Mouse (Mus musculus): ENCODE data around the gene Fbxo21. TPM values are rescaled to one million over a fixed set of nuclear protein-coding genes. Genes with fewer than 3 reads are reported as not detected.
A peak's percentile ranks its signal among the peaks of the same experiment; 100 is the strongest.

The Fbxo21 gene
- total and polyA plus RNA-seq, 3 experiments, result 33.6 to 37.8 (median 34.1) TPM

GRCm38 (mm10) chr5:118029420-118029819, 52.9 kb downstream of the Fbxo21 start:
- Histone ChIP-seq H3K36me3 (ENCODE audit: control insufficient read depth, insufficient read depth, low read length) (no peaks in the 10 kb centered on the region), H3K4me3 (peak overlapping the region; percentile 60; the same call in 1 of the 2 replicates), H3K9ac (ENCODE audit: low read depth, low read length) (no peak overlapping the region; the same call in 1 of the 2 replicates), H3K4me1 (ENCODE audit: control insufficient read depth, insufficient read depth, low read length) (peaks cover 4% of the 10 kb centered on the region), H3K79me2 (replicated peaks; ENCODE audit: control insufficient read depth, insufficient read depth, low read length) (no peaks in the 10 kb centered on the region), H3K27ac (no peak overlapping the region), H3K27me3 (ENCODE audit: control insufficient read depth, insufficient read depth, low read length) (peaks cover 12% of the 10 kb centered on the region)
- no peak for TF ChIP-seq CTCF (IDR thresholded peaks at IDR 0.05)
- no peak for TF ChIP-seq POLR2A (IDR thresholded peaks at IDR 0.05; ENCODE audit: insufficient read depth, low read depth, low read length)
- TF ChIP-seq EP300 (IDR thresholded peaks at IDR 0.05; ENCODE audit: insufficient read depth, low read depth, low read length), result no peak
- DNase-seq, result no peak
- intact Hi-C loops (cut with DNase I), result loop anchor here (5.0 kb wide), 1 partner anchor 38 kb away; no protein-coding TSS in a partner anchor
- 8% methylated on average over 10 of the region's 10 CpGs for WGBS

GRCm38 (mm10) chr5:118030022-118030675, 53.6 kb downstream of the Fbxo21 start:
- no peak overlapping the region for H3K4me3 ChIP-seq
- no peaks in the 10 kb centered on the region for H3K79me2 ChIP-seq (replicated peaks; ENCODE audit: control insufficient read depth, insufficient read depth, low read length)
- H3K27me3 ChIP-seq (ENCODE audit: control insufficient read depth, insufficient read depth, low read length), result peaks cover 12% of the 10 kb centered on the region
- H3K9ac ChIP-seq (ENCODE audit: low read depth, low read length), result no peak overlapping the region
- no peak for DNase-seq
- H3K4me1 ChIP-seq (ENCODE audit: control insufficient read depth, insufficient read depth, low read length), result peaks cover 4% of the 10 kb centered on the region
- no peak for TF ChIP-seq POLR2A (IDR thresholded peaks at IDR 0.05; ENCODE audit: insufficient read depth, low read depth, low read length)
- no peak for TF ChIP-seq CTCF (IDR thresholded peaks at IDR 0.05)
- TF ChIP-seq EP300 (IDR thresholded peaks at IDR 0.05; ENCODE audit: insufficient read depth, low read depth, low read length), result no peak
- WGBS, result 86% methylated on average over 9 of the region's 9 CpGs
- intact Hi-C loops (cut with DNase I), result no loop called here
- no peak overlapping the region for H3K27ac ChIP-seq
- no peaks in the 10 kb centered on the region for H3K36me3 ChIP-seq (ENCODE audit: control insufficient read depth, insufficient read depth, low read length)

GRCm38 (mm10) chr5:118031059-118031458, 54.5 kb downstream of the Fbxo21 start:
- intact Hi-C loops (cut with DNase I), result no loop called here
- Histone ChIP-seq H3K79me2 (replicated peaks; ENCODE audit: control insufficient read depth, insufficient read depth, low read length) (no peaks in the 10 kb centered on the region), H3K4me3 (no peak overlapping the region), H3K9ac (ENCODE audit: low read depth, low read length) (no peak overlapping the region), H3K36me3 (ENCODE audit: control insufficient read depth, insufficient read depth, low read length) (no peaks in the 10 kb centered on the region), H3K4me1 (ENCODE audit: control insufficient read depth, insufficient read depth, low read length) (peaks cover 4% of the 10 kb centered on the region), H3K27ac (no peak overlapping the region), H3K27me3 (ENCODE audit: control insufficient read depth, insufficient read depth, low read length) (peaks cover 12% of the 10 kb centered on the region)
- no peak for DNase-seq
- TF ChIP-seq CTCF (IDR thresholded peaks at IDR 0.05) (no peak), EP300 (IDR thresholded peaks at IDR 0.05; ENCODE audit: insufficient read depth, low read depth, low read length) (no peak), POLR2A (IDR thresholded peaks at IDR 0.05; ENCODE audit: insufficient read depth, low read depth, low read length) (no peak)
- WGBS, result 29% methylated on average over 5 of the region's 5 CpGs

- 51% methylated on average over 4 of the region's 4 CpGs for WGBS
- Histone ChIP-seq H3K27me3 (ENCODE audit: control insufficient read depth, insufficient read depth, low read length) (peaks cover 12% of the 10 kb centered on the region), H3K9ac (ENCODE audit: low read depth, low read length) (no peak overlapping the region), H3K79me2 (replicated peaks; ENCODE audit: control insufficient read depth, insufficient read depth, low read length) (no peaks in the 10 kb centered on the region), H3K36me3 (ENCODE audit: control insufficient read depth, insufficient read depth, low read length) (no peaks in the 10 kb centered on the region), H3K4me3 (no peak overlapping the region), H3K4me1 (ENCODE audit: control insufficient read depth, insufficient read depth, low read length) (peaks cover 4% of the 10 kb centered on the region), H3K27ac (no peak overlapping the region)
- intact Hi-C loops (cut with DNase I), result no loop called here
- TF ChIP-seq CTCF (IDR thresholded peaks at IDR 0.05) (no peak), EP300 (IDR thresholded peaks at IDR 0.05; ENCODE audit: insufficient read depth, low read depth, low read length) (no peak), POLR2A (IDR thresholded peaks at IDR 0.05; ENCODE audit: insufficient read depth, low read depth, low read length) (no peak)
- no peak for DNase-seq
These were observed 55.0 kb downstream of the Fbxo21 start for GRCm38 (mm10) chr5:118031508-118031907.

GRCm38 (mm10) chr5:118033328-118033727, 56.8 kb downstream of the Fbxo21 start:
- DNase-seq, result no peak
- WGBS, result 9% methylated on average over 4 of the region's 4 CpGs
- no peak overlapping the region for H3K27ac ChIP-seq
- intact Hi-C loops (cut with DNase I), result no loop called here
- peaks cover 5% of the 10 kb centered on the region for H3K27me3 ChIP-seq (ENCODE audit: control insufficient read depth, insufficient read depth, low read length)
- H3K4me3 ChIP-seq, result no peak overlapping the region
- no peak overlapping the region for H3K9ac ChIP-seq (ENCODE audit: low read depth, low read length)
- no peaks in the 10 kb centered on the region for H3K36me3 ChIP-seq (ENCODE audit: control insufficient read depth, insufficient read depth, low read length)
- H3K4me1 ChIP-seq (ENCODE audit: control insufficient read depth, insufficient read depth, low read length), result peaks cover 4% of the 10 kb centered on the region
- H3K79me2 ChIP-seq (replicated peaks; ENCODE audit: control insufficient read depth, insufficient read depth, low read length), result no peaks in the 10 kb centered on the region
- TF ChIP-seq POLR2A (IDR thresholded peaks at IDR 0.05; ENCODE audit: insufficient read depth, low read depth, low read length) (no peak), CTCF (IDR thresholded peaks at IDR 0.05) (no peak), EP300 (IDR thresholded peaks at IDR 0.05; ENCODE audit: insufficient read depth, low read depth, low read length) (no peak)

GRCm38 (mm10) chr5:118033740-118034139, 57.2 kb downstream of the Fbxo21 start:
- DNase-seq, result no peak
- Histone ChIP-seq H3K79me2 (replicated peaks; ENCODE audit: control insufficient read depth, insufficient read depth, low read length) (no peaks in the 10 kb centered on the region), H3K9ac (ENCODE audit: low read depth, low read length) (no peak overlapping the region), H3K27me3 (ENCODE audit: control insufficient read depth, insufficient read depth, low read length) (peaks cover 2% of the 10 kb centered on the region), H3K27ac (no peak overlapping the region), H3K4me1 (ENCODE audit: control insufficient read depth, insufficient read depth, low read length) (peaks cover 4% of the 10 kb centered on the region), H3K4me3 (no peak overlapping the region), H3K36me3 (ENCODE audit: control insufficient read depth, insufficient read depth, low read length) (no peaks in the 10 kb centered on the region)
- intact Hi-C loops (cut with DNase I), result no loop called here
- TF ChIP-seq CTCF (IDR thresholded peaks at IDR 0.05) (no peak), POLR2A (IDR thresholded peaks at IDR 0.05; ENCODE audit: insufficient read depth, low read depth, low read length) (no peak), EP300 (IDR thresholded peaks at IDR 0.05; ENCODE audit: insufficient read depth, low read depth, low read length) (no peak)
- WGBS, result 49% methylated on average over 6 of the region's 6 CpGs
